Mouse (Mus musculus): Measurements from ENCODE around the gene Atp10b. TPM values are rescaled to one million over a fixed set of nuclear protein-coding genes. Genes with fewer than 3 reads are reported as not detected.

Gene Atp10b
- polyA plus RNA-seq, 1 experiment from 2014 or later: not detected

DNA sequence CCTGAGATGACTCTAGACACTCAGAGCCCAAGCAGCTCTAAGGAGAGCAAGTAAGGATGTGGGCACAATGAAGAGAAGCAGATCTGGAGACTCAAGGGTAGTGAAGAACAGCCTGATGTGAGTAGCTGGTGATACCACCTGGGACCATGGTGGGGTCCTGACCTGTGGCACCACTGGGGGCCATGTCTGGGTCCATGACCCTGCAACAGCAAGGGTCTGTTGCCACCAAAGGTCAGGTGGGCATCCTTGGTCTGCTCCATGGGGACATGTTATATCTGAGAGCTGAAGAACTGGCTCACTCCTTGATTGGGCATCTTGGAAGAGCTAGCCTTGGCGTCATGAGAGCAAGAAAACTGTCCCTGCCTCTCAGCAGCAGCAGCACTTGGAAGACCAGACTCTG is 64.1 kb downstream of the Atp10b start:
- Histone ChIP-seq H3K4me3 (ENCODE audit: low read depth, low read length) (no peak overlapping the region), H3K36me3 (ENCODE audit: control insufficient read depth, insufficient read depth, low read length) (no peaks in the 10 kb centered on the region), H3K4me1 (ENCODE audit: control insufficient read depth, insufficient read depth, low read length) (no peaks in the 10 kb centered on the region), H3K27ac (ENCODE audit: low read depth, low read length) (no peak overlapping the region), H3K27me3 (ENCODE audit: control insufficient read depth, insufficient read depth, low read length) (no peaks in the 10 kb centered on the region), H3K9me3 (replicated peaks; ENCODE audit: control insufficient read depth, low read length) (no peaks in the 10 kb centered on the region), H3K4me2 (no peak overlapping the region), H3K9ac (ENCODE audit: low read depth, low read length) (no peak overlapping the region)
- ATAC-seq (replicated peaks; ENCODE audit: insufficient number of reproducible peaks, low FRiP score, low TSS enrichment): no peak
- WGBS (ENCODE audit: insufficient replicate concordance): 89% methylated on average over 1 of the region's 1 CpGs

DNA sequence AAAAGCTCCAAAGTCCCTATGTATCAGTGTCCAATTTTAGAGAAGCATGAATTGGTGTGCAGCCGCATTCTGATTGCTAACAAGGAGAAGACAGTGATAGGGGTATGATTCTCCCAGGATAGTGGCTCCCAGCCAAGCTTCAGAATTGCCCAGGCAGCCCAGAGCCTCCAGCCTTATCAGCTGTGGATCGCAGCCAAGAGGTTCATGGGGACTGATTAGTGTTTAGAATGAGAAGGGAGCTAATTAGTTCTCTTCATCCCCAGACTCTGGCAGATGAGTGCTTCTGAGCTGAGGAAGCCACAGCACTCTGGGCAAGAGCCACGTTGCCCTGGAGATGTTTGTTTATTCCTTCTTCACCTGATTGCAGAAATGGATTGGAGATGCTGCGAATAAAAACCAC is 67.3 kb downstream of the Atp10b start:
- 32% methylated on average over 4 of the region's 4 CpGs for WGBS (ENCODE audit: insufficient replicate concordance)

DNA sequence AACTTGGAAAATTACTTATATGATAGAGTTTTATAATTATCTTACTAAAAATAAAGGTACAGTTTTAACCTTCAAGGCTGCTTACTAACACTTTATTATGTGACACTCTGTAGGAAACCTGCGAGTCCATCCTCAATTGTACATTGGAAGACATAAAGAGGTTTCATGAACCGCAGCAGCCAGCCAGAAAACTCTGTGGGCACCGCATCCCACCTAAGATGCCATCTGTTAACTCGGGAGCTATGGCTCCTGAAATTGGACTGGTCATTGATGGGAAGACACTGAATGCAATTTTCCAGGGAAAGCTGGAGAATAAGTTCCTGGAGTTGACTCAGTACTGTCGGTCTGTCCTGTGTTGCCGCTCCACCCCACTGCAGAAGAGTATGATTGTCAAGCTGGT is 80.6 kb downstream of the Atp10b start:
- Histone ChIP-seq H3K9ac (ENCODE audit: low read depth, low read length) (no peak overlapping the region), H3K4me3 (ENCODE audit: low read depth, low read length) (no peak overlapping the region), H3K27me3 (ENCODE audit: control insufficient read depth, insufficient read depth, low read length) (no peaks in the 10 kb centered on the region), H3K27ac (ENCODE audit: low read depth, low read length) (no peak overlapping the region), H3K9me3 (replicated peaks; ENCODE audit: control insufficient read depth, low read length) (no peaks in the 10 kb centered on the region), H3K4me1 (ENCODE audit: control insufficient read depth, insufficient read depth, low read length) (no peaks in the 10 kb centered on the region), H3K36me3 (ENCODE audit: control insufficient read depth, insufficient read depth, low read length) (no peaks in the 10 kb centered on the region), H3K4me2 (no peak overlapping the region)
- WGBS (ENCODE audit: insufficient replicate concordance): 90% methylated on average over 6 of the region's 6 CpGs
- no peak for ATAC-seq (replicated peaks; ENCODE audit: insufficient number of reproducible peaks, low FRiP score, low TSS enrichment)

More for the DNA sequence above, 67.3 kb downstream of the Atp10b start:
- Histone ChIP-seq H3K27me3 (ENCODE audit: control insufficient read depth, insufficient read depth, low read length) (no peaks in the 10 kb centered on the region), H3K9ac (ENCODE audit: low read depth, low read length) (no peak overlapping the region), H3K4me3 (ENCODE audit: low read depth, low read length) (no peak overlapping the region), H3K36me3 (ENCODE audit: control insufficient read depth, insufficient read depth, low read length) (no peaks in the 10 kb centered on the region), H3K27ac (ENCODE audit: low read depth, low read length) (no peak overlapping the region), H3K4me2 (no peak overlapping the region), H3K4me1 (ENCODE audit: control insufficient read depth, insufficient read depth, low read length) (no peaks in the 10 kb centered on the region), H3K9me3 (replicated peaks; ENCODE audit: control insufficient read depth, low read length) (no peaks in the 10 kb centered on the region)
- ATAC-seq (replicated peaks; ENCODE audit: insufficient number of reproducible peaks, low FRiP score, low TSS enrichment): no peak

DNA sequence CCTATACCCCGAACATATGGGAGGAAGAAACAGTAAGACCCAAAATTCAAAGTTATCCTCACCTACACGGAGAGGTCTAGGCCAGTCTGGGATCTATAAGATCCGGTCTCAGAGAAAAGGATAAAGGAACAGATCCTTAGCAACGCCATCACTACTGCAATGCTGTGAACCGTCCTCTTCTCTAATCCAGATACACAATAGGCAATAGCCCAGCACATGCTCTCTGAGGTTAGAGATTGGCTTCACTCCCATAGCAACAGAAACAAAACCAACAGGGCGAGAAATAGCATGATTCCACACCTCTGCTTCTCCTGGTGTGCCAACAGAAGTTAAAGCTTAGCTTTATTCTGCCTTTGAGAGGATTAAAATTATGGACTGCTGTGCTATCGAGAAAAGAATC is 82.4 kb downstream of the Atp10b start:
- no peak overlapping the region for H3K4me2 ChIP-seq
- H3K4me3 ChIP-seq (ENCODE audit: low read depth, low read length): no peak overlapping the region
- no peaks in the 10 kb centered on the region for H3K27me3 ChIP-seq (ENCODE audit: control insufficient read depth, insufficient read depth, low read length)
- no peak for ATAC-seq (replicated peaks; ENCODE audit: insufficient number of reproducible peaks, low FRiP score, low TSS enrichment)
- H3K9ac ChIP-seq (ENCODE audit: low read depth, low read length): no peak overlapping the region
- WGBS (ENCODE audit: insufficient replicate concordance): 76% methylated on average over 7 of the region's 7 CpGs
- no peaks in the 10 kb centered on the region for H3K9me3 ChIP-seq (replicated peaks; ENCODE audit: control insufficient read depth, low read length)
- H3K36me3 ChIP-seq (ENCODE audit: control insufficient read depth, insufficient read depth, low read length): no peaks in the 10 kb centered on the region
- H3K27ac ChIP-seq (ENCODE audit: low read depth, low read length): no peak overlapping the region
- H3K4me1 ChIP-seq (ENCODE audit: control insufficient read depth, insufficient read depth, low read length): no peaks in the 10 kb centered on the region

- Histone ChIP-seq H3K4me2 (no peak overlapping the region), H3K4me1 (ENCODE audit: control insufficient read depth, insufficient read depth, low read length) (no peaks in the 10 kb centered on the region), H3K9me3 (replicated peaks; ENCODE audit: control insufficient read depth, low read length) (no peaks in the 10 kb centered on the region), H3K9ac (ENCODE audit: low read depth, low read length) (no peak overlapping the region), H3K36me3 (ENCODE audit: control insufficient read depth, insufficient read depth, low read length) (no peaks in the 10 kb centered on the region), H3K4me3 (ENCODE audit: low read depth, low read length) (no peak overlapping the region), H3K27ac (ENCODE audit: low read depth, low read length) (no peak overlapping the region), H3K27me3 (ENCODE audit: control insufficient read depth, insufficient read depth, low read length) (no peaks in the 10 kb centered on the region)
- WGBS (ENCODE audit: insufficient replicate concordance): 80% methylated on average over 8 of the region's 8 CpGs
- ATAC-seq (replicated peaks; ENCODE audit: insufficient number of reproducible peaks, low FRiP score, low TSS enrichment): no peak
These were observed 86.8 kb downstream of the Atp10b start for GRCm38 (mm10) chr11:43236360-43237039.

GRCm38 (mm10) chr11:43239804-43240203 is 90.1 kb downstream of the Atp10b start:
- WGBS (ENCODE audit: insufficient replicate concordance): 91% methylated on average over 8 of the region's 8 CpGs
- Histone ChIP-seq H3K27me3 (ENCODE audit: control insufficient read depth, insufficient read depth, low read length) (no peaks in the 10 kb centered on the region), H3K36me3 (ENCODE audit: control insufficient read depth, insufficient read depth, low read length) (no peaks in the 10 kb centered on the region), H3K4me3 (ENCODE audit: low read depth, low read length) (no peak overlapping the region), H3K9ac (ENCODE audit: low read depth, low read length) (no peak overlapping the region), H3K4me1 (ENCODE audit: control insufficient read depth, insufficient read depth, low read length) (no peaks in the 10 kb centered on the region), H3K9me3 (replicated peaks; ENCODE audit: control insufficient read depth, low read length) (no peaks in the 10 kb centered on the region), H3K4me2 (no peak overlapping the region), H3K27ac (ENCODE audit: low read depth, low read length) (no peak overlapping the region)
- no peak for ATAC-seq (replicated peaks; ENCODE audit: insufficient number of reproducible peaks, low FRiP score, low TSS enrichment)

DNA sequence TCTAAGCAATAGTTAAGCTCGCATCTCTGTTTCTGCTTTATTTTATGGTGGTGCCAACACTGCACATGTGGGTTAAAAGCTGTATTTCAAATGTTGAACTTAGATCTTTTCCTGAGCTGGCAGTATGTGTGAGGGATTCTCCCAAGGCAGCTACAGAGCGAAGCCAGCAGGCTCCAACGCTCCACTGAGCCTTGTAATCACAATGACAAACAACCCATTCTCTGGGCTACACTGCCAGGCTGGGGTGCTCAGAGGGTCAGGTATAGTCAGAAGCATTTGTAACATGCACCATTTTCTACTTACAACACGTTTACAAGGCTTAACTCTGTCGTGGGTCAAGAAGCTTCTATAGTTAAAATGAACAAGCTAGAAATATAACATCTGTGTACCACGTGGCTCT is 103.4 kb downstream of the Atp10b start:
- 53% methylated on average over 6 of the region's 6 CpGs for WGBS (ENCODE audit: insufficient replicate concordance)
- no peak overlapping the region for H3K4me2 ChIP-seq
- ATAC-seq (replicated peaks; ENCODE audit: insufficient number of reproducible peaks, low FRiP score, low TSS enrichment): no peak

GRCm38 (mm10) chr11:43255262-43255661 is 105.6 kb downstream of the Atp10b start:
- H3K4me3 ChIP-seq (ENCODE audit: low read depth, low read length): no peak overlapping the region
- H3K27ac ChIP-seq (ENCODE audit: low read depth, low read length): no peak overlapping the region
- ATAC-seq (replicated peaks; ENCODE audit: insufficient number of reproducible peaks, low FRiP score, low TSS enrichment): no peak
- 78% methylated on average over 4 of the region's 4 CpGs for WGBS (ENCODE audit: insufficient replicate concordance)
- no peaks in the 10 kb centered on the region for H3K9me3 ChIP-seq (replicated peaks; ENCODE audit: control insufficient read depth, low read length)
- no peak overlapping the region for H3K4me2 ChIP-seq
- no peaks in the 10 kb centered on the region for H3K36me3 ChIP-seq (ENCODE audit: control insufficient read depth, insufficient read depth, low read length)
- H3K27me3 ChIP-seq (ENCODE audit: control insufficient read depth, insufficient read depth, low read length): no peaks in the 10 kb centered on the region
- no peaks in the 10 kb centered on the region for H3K4me1 ChIP-seq (ENCODE audit: control insufficient read depth, insufficient read depth, low read length)
- no peak overlapping the region for H3K9ac ChIP-seq (ENCODE audit: low read depth, low read length)

More for the DNA sequence above, 103.4 kb downstream of the Atp10b start:
- no peaks in the 10 kb centered on the region for H3K36me3 ChIP-seq (ENCODE audit: control insufficient read depth, insufficient read depth, low read length)
- no peak overlapping the region for H3K9ac ChIP-seq (ENCODE audit: low read depth, low read length)
- H3K9me3 ChIP-seq (replicated peaks; ENCODE audit: control insufficient read depth, low read length): no peaks in the 10 kb centered on the region
- no peak overlapping the region for H3K27ac ChIP-seq (ENCODE audit: low read depth, low read length)
- no peaks in the 10 kb centered on the region for H3K27me3 ChIP-seq (ENCODE audit: control insufficient read depth, insufficient read depth, low read length)
- no peak overlapping the region for H3K4me3 ChIP-seq (ENCODE audit: low read depth, low read length)
- no peaks in the 10 kb centered on the region for H3K4me1 ChIP-seq (ENCODE audit: control insufficient read depth, insufficient read depth, low read length)

GRCm38 (mm10) chr11:43257291-43257690 is 107.6 kb downstream of the Atp10b start:
- no peak for ATAC-seq (replicated peaks; ENCODE audit: insufficient number of reproducible peaks, low FRiP score, low TSS enrichment)
- Histone ChIP-seq H3K36me3 (ENCODE audit: control insufficient read depth, insufficient read depth, low read length) (no peaks in the 10 kb centered on the region), H3K4me1 (ENCODE audit: control insufficient read depth, insufficient read depth, low read length) (no peaks in the 10 kb centered on the region)

More at GRCm38 (mm10) chr11:43257291-43257690, 107.6 kb downstream of the Atp10b start:
- H3K9ac ChIP-seq (ENCODE audit: low read depth, low read length): no peak overlapping the region
- no peak overlapping the region for H3K27ac ChIP-seq (ENCODE audit: low read depth, low read length)
- H3K9me3 ChIP-seq (replicated peaks; ENCODE audit: control insufficient read depth, low read length): no peaks in the 10 kb centered on the region
- H3K27me3 ChIP-seq (ENCODE audit: control insufficient read depth, insufficient read depth, low read length): no peaks in the 10 kb centered on the region
- no peak overlapping the region for H3K4me3 ChIP-seq (ENCODE audit: low read depth, low read length)
- no peak overlapping the region for H3K4me2 ChIP-seq
- 68% methylated on average over 3 of the region's 3 CpGs for WGBS (ENCODE audit: insufficient replicate concordance)

Measured in heart, embryonic 11.5 days (tissue).